ENCODE assay signal across 10 mouse cellular contexts in the genomic region with DNA sequence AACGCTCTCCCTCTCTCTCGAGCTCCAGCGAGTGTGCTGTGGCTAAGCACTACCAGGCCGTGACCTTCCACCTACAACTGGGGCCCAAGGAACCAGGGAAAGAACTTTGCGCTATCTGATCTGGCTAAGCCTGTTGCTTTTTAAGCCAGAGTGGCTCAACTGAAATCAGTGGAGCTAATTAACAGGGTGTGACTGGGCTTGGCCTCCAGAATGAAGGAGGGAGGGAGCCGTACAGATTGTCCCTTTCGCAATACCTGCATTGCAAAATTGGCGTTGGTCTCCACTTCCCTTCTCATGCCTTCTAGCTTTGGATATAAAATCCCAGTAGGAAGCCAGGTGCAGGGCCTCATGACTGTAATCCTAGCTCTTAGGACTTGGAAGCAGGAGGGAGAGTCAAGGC. TPM values are rescaled to one million over a fixed set of nuclear protein-coding genes. Genes with fewer than 3 reads are reported as not detected.
A peak's percentile ranks its signal among the peaks of the same experiment; 100 is the strongest.
DNase-seq lines count a peak whose midpoint lies in the region; ATAC-seq and TF ChIP-seq lines count a peak whose summit lies in the region.
"Had no signal": no experiment of that assay in that cellular context is flagged by ENCODE, and none has a peak within 500 bp of the region (broad histone marks: within the 10 kb centered on the region; RNA-seq: fewer than 3 reads in every experiment).

No protein-coding gene starts in this region.

- DNase-seq in Patski (ENCODE audit: low read depth, low spot score) = peak; percentile 70
- DNase-seq in gastrocnemius, adult 2 months = peak; percentile 87
- peak; percentile 41 for DNase-seq in ovary, postnatal 14 days (ENCODE audit: low spot score)
- no peak for DNase-seq in frontal cortex, postnatal 10 days (ENCODE audit: low spot score in 2 of 2)
- DNase-seq in layer of hippocampus, adult 2 months (ENCODE audit: low spot score in 2 of 2) = no peak
- DNase-seq in cerebellum, adult 9-10 months = no peak

- TF ChIP-seq CTCF in Patski (IDR thresholded peaks at IDR 0.05) = no peak
- no peak for TF ChIP-seq CTCF in gastrocnemius, adult 2 months (IDR thresholded peaks at IDR 0.05)
- no peak for TF ChIP-seq CTCF in layer of hippocampus, adult 2 months (conservative IDR thresholded peaks at IDR 0.05)

- CTCF ChIA-PET in Patski (lab: Charles Lee) = interaction anchor here (0.9 to 1.3 kb wide), 3 partner anchors 17 to 58 kb away, joined by 3 to 4 read pairs (median 3); no protein-coding TSS in a partner anchor

- H3K27me3 ChIP-seq in Patski = no peaks in the 10 kb centered on the region
- H3K27me3 ChIP-seq in kidney, embryonic 14.5 days (ENCODE audit: control insufficient read depth, insufficient read depth, low read length) = no peaks in the 10 kb centered on the region
- H3K27me3 ChIP-seq in midbrain, embryonic 15.5 days (replicated peaks) = no peaks in the 10 kb centered on the region
- H3K27me3 ChIP-seq: heart, embryonic 13.5 days; neural tube, embryonic 12.5 days had no signal

- 33% methylated on average over 8 of the region's 8 CpGs for WGBS in kidney, embryonic 14.5 days
- 81% methylated on average over 8 of the region's 8 CpGs for WGBS in midbrain, embryonic 15.5 days

- peak; percentile 70 for ATAC-seq in Patski
- ATAC-seq in kidney, embryonic 14.5 days (ENCODE audit: low FRiP score, low TSS enrichment) = peak; percentile 80
- ATAC-seq in midbrain, embryonic 15.5 days (replicated peaks) = no peak

- peak overlapping the region; percentile 81 for H3K27ac ChIP-seq in gastrocnemius, adult 2 months
- no peak overlapping the region; the same call in 1 of the 2 replicates for H3K27ac ChIP-seq in kidney, embryonic 14.5 days (ENCODE audit: low read depth, low read length)
- no peak overlapping the region for H3K27ac ChIP-seq in midbrain, embryonic 15.5 days
- H3K27ac ChIP-seq in layer of hippocampus, adult 2 months = no peak overlapping the region
- H3K27ac ChIP-seq: heart, embryonic 13.5 days; neural tube, embryonic 12.5 days had no signal

- POLR2A ChIA-PET in Patski (lab: Charles Lee) = no interaction called here

- in situ Hi-C loops in Patski (cut with MboI; ENCODE audit: low pct_unique_long_range_greater_than_20kb) = no loop called here

- no peaks in the 10 kb centered on the region for H3K9me3 ChIP-seq in kidney, embryonic 14.5 days (ENCODE audit: control insufficient read depth, low read length)
- no peaks in the 10 kb centered on the region for H3K9me3 ChIP-seq in midbrain, embryonic 15.5 days
- H3K9me3 ChIP-seq: heart, embryonic 13.5 days; neural tube, embryonic 12.5 days had no signal

- no peak overlapping the region for H3K4me3 ChIP-seq in gastrocnemius, adult 2 months
- no peak overlapping the region for H3K4me3 ChIP-seq in kidney, embryonic 14.5 days (ENCODE audit: low read length)
- no peak overlapping the region for H3K4me3 ChIP-seq in midbrain, embryonic 15.5 days
- H3K4me3 ChIP-seq in layer of hippocampus, adult 2 months = no peak overlapping the region
- H3K4me3 ChIP-seq: heart, embryonic 13.5 days; neural tube, embryonic 12.5 days had no signal

- H3K4me1 ChIP-seq in kidney, embryonic 14.5 days (ENCODE audit: control insufficient read depth, insufficient read depth, low read length) = 0 out of 2 replicates have a peak, but pooled peaks cover 2% of the 10 kb centered on the region
- H3K4me1 ChIP-seq in midbrain, embryonic 15.5 days = no peaks in the 10 kb centered on the region
- H3K4me1 ChIP-seq: neural tube, embryonic 12.5 days had no signal

- H3K4me2 ChIP-seq in kidney, embryonic 14.5 days (replicated peaks; ENCODE audit: low read depth, low read length) = no peak overlapping the region
- no peak overlapping the region for H3K4me2 ChIP-seq in midbrain, embryonic 15.5 days
- H3K4me2 ChIP-seq: heart, embryonic 13.5 days; neural tube, embryonic 12.5 days had no signal

- intact Hi-C loops in gastrocnemius, adult 2 months (cut with DNase I) = no loop called here

- H3K36me3 ChIP-seq in kidney, embryonic 14.5 days (ENCODE audit: control insufficient read depth, insufficient read depth, low read length) = no peaks in the 10 kb centered on the region
- no peaks in the 10 kb centered on the region for H3K36me3 ChIP-seq in midbrain, embryonic 15.5 days (replicated peaks)
- H3K36me3 ChIP-seq: heart, embryonic 13.5 days; neural tube, embryonic 12.5 days had no signal

- no peak overlapping the region for H3K9ac ChIP-seq in kidney, embryonic 14.5 days (ENCODE audit: low read depth, low read length)
- H3K9ac ChIP-seq in midbrain, embryonic 15.5 days = no peak overlapping the region
- H3K9ac ChIP-seq: heart, embryonic 13.5 days; neural tube, embryonic 12.5 days had no signal

RNA-seq across cellular contexts. Expression of gene Pank3, which starts 18.7 kb away (rescaled TPM):
- polyA plus RNA-seq in Patski (2021) = 30.1 TPM
- total RNA-seq in gastrocnemius, adult 2 months (2021) = 10 to 100 TPM; 18.3 to 20.5 TPM
- 13.9 and 22.8 TPM in 2 replicates for polyA plus RNA-seq in kidney, embryonic 14.5 days (2014; fragmentation: Nextera tagmentation; extraction: Ambion mirVana)
- polyA plus RNA-seq in midbrain, embryonic 15.5 days (2015; fragmentation: Nextera tagmentation; extraction: Ambion mirVana) = 19.5 and 20.7 TPM in 2 replicates
- total RNA-seq in layer of hippocampus, adult 2 months (2021) = 10 to 100 TPM; 35.6 to 38.0 TPM

RNA-seq across cellular contexts. Expression of gene Fbll1, which starts 48.1 kb away (rescaled TPM):
- polyA plus RNA-seq in Patski (2021) = not detected
- total RNA-seq in gastrocnemius, adult 2 months (2021) = not detected
- not detected in 2 replicates for polyA plus RNA-seq in kidney, embryonic 14.5 days (2014; fragmentation: Nextera tagmentation; extraction: Ambion mirVana)
- 25.1 and 25.8 TPM in 2 replicates for polyA plus RNA-seq in midbrain, embryonic 15.5 days (2015; fragmentation: Nextera tagmentation; extraction: Ambion mirVana)
- total RNA-seq in layer of hippocampus, adult 2 months (2021) = 10 to 100 TPM; 42.9 to 48.9 TPM
- polyA plus RNA-seq: heart, embryonic 13.5 days had no signal

Comparison
In these comparisons a context has a peak if more than half of its experiments do, and no peak if none do; other contexts are left out.
1. DNase-seq: peak in Patski (single experiment), gastrocnemius, adult 2 months (single experiment) and ovary, postnatal 14 days (single experiment); none in frontal cortex, postnatal 10 days (0 of 2), layer of hippocampus, adult 2 months (0 of 2) and cerebellum, adult 9-10 months (single experiment).
2. RNA of gene Fbll1, which starts 48.1 kb away (polyA plus RNA-seq): 25.1 to 25.8 TPM in midbrain, embryonic 15.5 days; not detected in Patski (single experiment) and not detected in kidney, embryonic 14.5 days; every median in the first group is over 10 times any median in the second.